Mouse (Mus musculus) hindbrain, embryonic 15.5 days (tissue): ENCODE measurements around the gene Ptpn13. TPM values are rescaled to one million over a fixed set of nuclear protein-coding genes. Genes with fewer than 3 reads are reported as not detected.

Experiments
- ATAC-seq: fragments of 200-750 bp; cut with Nextera tagmentation; 2 replicates; pipeline ENCODE4 v1.8.0; 2017; ENCODE audit warnings: low read depth, moderate number of reproducible peaks, moderate TSS enrichment; ENCODE audit not compliant: low FRiP score
- H3K27ac ChIP-seq: fragments of 300-500 bp; sonication (generic); replicated peaks from 2 replicates; pipeline ENCODE4 v1.5.1; 2015; ENCODE audit warnings: mild to moderate bottlenecking, inconsistent platforms
- H3K27me3 ChIP-seq: fragments of 300-500 bp; sonication (generic); 2 replicates; pipeline ENCODE4 v1.6.1; 2015; ENCODE audit warnings: control low read depth, inconsistent platforms
- H3K36me3 ChIP-seq: fragments of 300-500 bp; sonication (generic); 2 replicates; pipeline ENCODE4 v1.6.1; 2015; ENCODE audit warnings: control low read depth, inconsistent platforms
- H3K4me1 ChIP-seq: fragments of 300-500 bp; sonication (generic); replicated peaks from 2 replicates; pipeline ENCODE4 v1.6.1; 2015; ENCODE audit warnings: control low read depth, inconsistent platforms
- H3K4me2 ChIP-seq: fragments of 300-500 bp; sonication (generic); 2 replicates; pipeline ENCODE4 v1.6.1; 2015; ENCODE audit warnings: moderate library complexity, mild to moderate bottlenecking, inconsistent platforms
- H3K4me3 ChIP-seq: fragments of 300-500 bp; sonication (generic); 2 replicates; pipeline ENCODE4 v1.5.1; 2015; ENCODE audit warnings: mild to moderate bottlenecking, inconsistent platforms
- H3K9ac ChIP-seq: fragments of 300-500 bp; sonication (generic); 2 replicates; pipeline ENCODE4 v1.6.1; 2015; ENCODE audit warnings: inconsistent platforms
- H3K9me3 ChIP-seq: fragments of 300-500 bp; sonication (generic); 2 replicates; pipeline ENCODE4 v1.6.1; 2016; ENCODE audit warnings: control low read depth, inconsistent platforms
- WGBS: fragments of 180-500 bp; shearing (Covaris S2); methylation state at CpG from one replicate; pipeline ENCODE4 v1.1.7; 2015; 5-methylcytosine and 5-hydroxymethylcytosine counted together
- polyA plus RNA-seq: library from polyadenylated mRNA; unstranded; fragments of >200 nt; fragmentation: Nextera tagmentation; extraction: Ambion mirVana; gene quantifications from 2 replicates; pipeline ENCODE4 v1.2.1, GENCODE M21; 2015

Ptpn13 gene
- polyA plus RNA-seq, 1 experiment from 2014 or later, result 4.7 TPM

GRCm38 (mm10) chr5:103534454-103534853 is 109.5 kb downstream of the Ptpn13 start:
- no peaks in the 10 kb centered on the region for H3K4me1 ChIP-seq
- no peak for ATAC-seq
- H3K4me2 ChIP-seq, result no peak overlapping the region
- no peak overlapping the region for H3K9ac ChIP-seq
- no peaks in the 10 kb centered on the region for H3K9me3 ChIP-seq
- H3K27me3 ChIP-seq, result no peaks in the 10 kb centered on the region
- no peak overlapping the region for H3K4me3 ChIP-seq
- H3K27ac ChIP-seq, result no peak overlapping the region
- no peaks in the 10 kb centered on the region for H3K36me3 ChIP-seq
- WGBS, result 81% methylated on average over 3 of the region's 3 CpGs

GRCm38 (mm10) chr5:103537429-103537828 is 112.4 kb downstream of the Ptpn13 start:
- Histone ChIP-seq H3K27ac (no peak overlapping the region), H3K27me3 (no peaks in the 10 kb centered on the region), H3K9ac (no peak overlapping the region), H3K4me1 (no peaks in the 10 kb centered on the region), H3K9me3 (no peaks in the 10 kb centered on the region), H3K4me2 (no peak overlapping the region), H3K36me3 (no peaks in the 10 kb centered on the region), H3K4me3 (no peak overlapping the region)
- WGBS, result 55% methylated on average over 4 of the region's 4 CpGs
- no peak for ATAC-seq

- Histone ChIP-seq H3K4me3 (no peak overlapping the region), H3K27ac (no peak overlapping the region), H3K4me1 (no peaks in the 10 kb centered on the region), H3K9ac (no peak overlapping the region), H3K9me3 (no peaks in the 10 kb centered on the region), H3K27me3 (no peaks in the 10 kb centered on the region), H3K4me2 (no peak overlapping the region), H3K36me3 (no peaks in the 10 kb centered on the region)
- WGBS, result 84% methylated on average over 6 of the region's 6 CpGs
- ATAC-seq, result no peak
Measured at GRCm38 (mm10) chr5:103540612-103541011, 115.6 kb downstream of the Ptpn13 start.

GRCm38 (mm10) chr5:103541136-103541535 is 116.1 kb downstream of the Ptpn13 start:
- 66% methylated on average over 10 of the region's 10 CpGs for WGBS
- Histone ChIP-seq H3K27ac (no peak overlapping the region; the same call in 1 of the 2 replicates), H3K4me3 (no peak overlapping the region), H3K9me3 (no peaks in the 10 kb centered on the region), H3K9ac (no peak overlapping the region), H3K4me1 (no peaks in the 10 kb centered on the region), H3K27me3 (no peaks in the 10 kb centered on the region), H3K36me3 (no peaks in the 10 kb centered on the region), H3K4me2 (no peak overlapping the region; the same call in 1 of the 2 replicates)
- ATAC-seq, result peak; percentile 30; the same call in 1 of the 2 replicates

- 82% methylated on average over 11 of the region's 11 CpGs for WGBS
- no peaks in the 10 kb centered on the region for H3K4me1 ChIP-seq
- H3K27me3 ChIP-seq, result no peaks in the 10 kb centered on the region
- H3K4me3 ChIP-seq, result no peak overlapping the region
- H3K27ac ChIP-seq, result no peak overlapping the region; the same call in 1 of the 2 replicates
- no peak overlapping the region for H3K4me2 ChIP-seq
- no peaks in the 10 kb centered on the region for H3K36me3 ChIP-seq
- H3K9ac ChIP-seq, result no peak overlapping the region
- no peaks in the 10 kb centered on the region for H3K9me3 ChIP-seq
- peak; percentile 83; the same call in 1 of the 2 replicates for ATAC-seq
Measured at GRCm38 (mm10) chr5:103541542-103541941, 116.5 kb downstream of the Ptpn13 start.

- Histone ChIP-seq H3K9ac (no peak overlapping the region), H3K27me3 (no peaks in the 10 kb centered on the region), H3K9me3 (no peaks in the 10 kb centered on the region), H3K4me2 (no peak overlapping the region), H3K27ac (no peak overlapping the region), H3K36me3 (no peaks in the 10 kb centered on the region), H3K4me3 (no peak overlapping the region), H3K4me1 (no peaks in the 10 kb centered on the region)
- ATAC-seq, result no peak
- WGBS, result 78% methylated on average over 20 of the region's 20 CpGs
Measured at GRCm38 (mm10) chr5:103545381-103546000, 120.5 kb downstream of the Ptpn13 start.

- Histone ChIP-seq H3K27ac (no peak overlapping the region), H3K36me3 (no peaks in the 10 kb centered on the region), H3K4me3 (no peak overlapping the region), H3K9me3 (no peaks in the 10 kb centered on the region), H3K27me3 (no peaks in the 10 kb centered on the region), H3K4me1 (no peaks in the 10 kb centered on the region), H3K4me2 (no peak overlapping the region), H3K9ac (no peak overlapping the region)
- 88% methylated on average over 16 of the region's 16 CpGs for WGBS
- ATAC-seq, result no peak
Measured at GRCm38 (mm10) chr5:103554769-103555168, 129.8 kb downstream of the Ptpn13 start.

GRCm38 (mm10) chr5:103560546-103560945 is 135.6 kb downstream of the Ptpn13 start:
- Histone ChIP-seq H3K9ac (no peak overlapping the region), H3K4me2 (no peak overlapping the region), H3K4me1 (no peaks in the 10 kb centered on the region), H3K27ac (no peak overlapping the region), H3K27me3 (no peaks in the 10 kb centered on the region), H3K9me3 (no peaks in the 10 kb centered on the region), H3K36me3 (no peaks in the 10 kb centered on the region), H3K4me3 (no peak overlapping the region)
- ATAC-seq, result no peak
- WGBS, result 92% methylated on average over 9 of the region's 9 CpGs

GRCm38 (mm10) chr5:103568034-103568433 is 143.0 kb downstream of the Ptpn13 start:
- no peak overlapping the region for H3K4me2 ChIP-seq
- no peak for ATAC-seq
- no peaks in the 10 kb centered on the region for H3K9me3 ChIP-seq
- no peaks in the 10 kb centered on the region for H3K27me3 ChIP-seq
- no peaks in the 10 kb centered on the region for H3K36me3 ChIP-seq
- no peak overlapping the region for H3K27ac ChIP-seq
- H3K9ac ChIP-seq, result no peak overlapping the region
- H3K4me3 ChIP-seq, result no peak overlapping the region
- H3K4me1 ChIP-seq, result no peaks in the 10 kb centered on the region
- WGBS, result 93% methylated on average over 4 of the region's 4 CpGs

- no peaks in the 10 kb centered on the region for H3K36me3 ChIP-seq
- no peaks in the 10 kb centered on the region for H3K4me1 ChIP-seq
- no peak overlapping the region for H3K4me2 ChIP-seq
- H3K9ac ChIP-seq, result no peak overlapping the region
- no peaks in the 10 kb centered on the region for H3K27me3 ChIP-seq
- H3K27ac ChIP-seq, result no peak overlapping the region
- H3K4me3 ChIP-seq, result no peak overlapping the region
- 92% methylated on average over 9 of the region's 9 CpGs for WGBS
- ATAC-seq, result no peak
- no peaks in the 10 kb centered on the region for H3K9me3 ChIP-seq
Measured at GRCm38 (mm10) chr5:103569446-103569845, 144.5 kb downstream of the Ptpn13 start.

GRCm38 (mm10) chr5:103579680-103580420 is 154.9 kb downstream of the Ptpn13 start:
- H3K9me3 ChIP-seq, result no peaks in the 10 kb centered on the region
- no peaks in the 10 kb centered on the region for H3K4me1 ChIP-seq
- no peaks in the 10 kb centered on the region for H3K27me3 ChIP-seq
- H3K9ac ChIP-seq, result no peak overlapping the region
- 75% methylated on average over 11 of the region's 11 CpGs for WGBS
- H3K36me3 ChIP-seq, result no peaks in the 10 kb centered on the region
- no peak overlapping the region for H3K27ac ChIP-seq
- H3K4me3 ChIP-seq, result no peak overlapping the region
- ATAC-seq, result no peak; the same call in 1 of the 2 replicates
- no peak overlapping the region for H3K4me2 ChIP-seq

GRCm38 (mm10) chr5:103587219-103587618 is 162.2 kb downstream of the Ptpn13 start:
- H3K27ac ChIP-seq, result no peak overlapping the region
- no peaks in the 10 kb centered on the region for H3K36me3 ChIP-seq
- no peak for ATAC-seq
- no peak overlapping the region for H3K9ac ChIP-seq
- no peaks in the 10 kb centered on the region for H3K9me3 ChIP-seq
- no peaks in the 10 kb centered on the region for H3K27me3 ChIP-seq
- no peak overlapping the region for H3K4me3 ChIP-seq
- H3K4me2 ChIP-seq, result no peak overlapping the region
- WGBS, result 91% methylated on average over 7 of the region's 7 CpGs
- H3K4me1 ChIP-seq, result no peaks in the 10 kb centered on the region
